Comparison of ENCODE assay signal across 8 mouse cellular contexts in genomic region chr11:117987032-117987451, GRCm38 (mm10). TPM values are rescaled to one million over a fixed set of nuclear protein-coding genes. Genes with fewer than 3 reads are reported as not detected.
DNase-seq lines count a peak whose midpoint lies in the region; ATAC-seq and TF ChIP-seq lines count a peak whose summit lies in the region.

No protein-coding gene starts in this region.

- H3K9me3 ChIP-seq in E14TG2a.4 (ENCODE audit: low read length) = no peaks in the 10 kb centered on the region
- H3K9me3 ChIP-seq in intestine, embryonic 16.5 days (ENCODE audit: control insufficient read depth, low read length) = no peaks in the 10 kb centered on the region

- ATAC-seq in cerebellum, adult (ENCODE audit: insufficient number of reproducible peaks, low FRiP score, low TSS enrichment) = peak; percentile 64; the same call in 1 of the 2 replicates
- ATAC-seq in erythroblast, adult 5-6 weeks (replicated peaks; ENCODE audit: low FRiP score, poor library complexity, severe bottlenecking) = peak; percentile 55
- ATAC-seq in intestine, embryonic 16.5 days = peak; percentile 73

- peak overlapping the region; percentile 91 for H3K9ac ChIP-seq in intestine, embryonic 16.5 days (ENCODE audit: low read depth, low read length)

- no peak for DNase-seq in cerebellum, adult 11-12 months
- DNase-seq in right cerebral cortex, postnatal 36 days (ENCODE audit: low spot score in 2 of 2) = no peak
- DNase-seq in retina, embryonic 14.5 days (ENCODE audit: low spot score) = no peak

- H3K4me3 ChIP-seq in E14TG2a.4 (replicated peaks; ENCODE audit: low read length) (peak overlapping the region; percentile 98), macrophage (ENCODE audit: inconsistent target) (peak overlapping the region; percentile 49)
- H3K4me3 ChIP-seq in intestine, embryonic 16.5 days (ENCODE audit: low read length) = peak overlapping the region; percentile 99

- H3K27ac ChIP-seq in intestine, embryonic 16.5 days (ENCODE audit: low read length) = peak overlapping the region; percentile 58
- H3K27ac ChIP-seq in macrophage = peak overlapping the region; percentile 84

- under 1% methylated on average over 32 of the region's 32 CpGs for WGBS in intestine, embryonic 16.5 days
- WGBS in macrophage (ENCODE audit: missing documents) = under 1% methylated on average over 32 of the region's 32 CpGs

- H3K36me3 ChIP-seq in E14TG2a.4 (ENCODE audit: insufficient read depth, low read length) (0 out of 2 replicates have a peak, but pooled peaks cover 7% of the 10 kb centered on the region), macrophage (ENCODE audit: inconsistent target) (no peaks in the 10 kb centered on the region)
- H3K36me3 ChIP-seq in intestine, embryonic 16.5 days (ENCODE audit: control insufficient read depth, insufficient read depth, low read length) = no peaks in the 10 kb centered on the region

- no peak for TF ChIP-seq CTCF in E14TG2a.4 (conservative IDR thresholded peaks at IDR 0.05; ENCODE audit: low read length)

- peaks cover 84% of the 10 kb centered on the region for H3K4me1 ChIP-seq in E14TG2a.4 (replicated peaks; ENCODE audit: low read depth, low read length)
- peaks cover 38% of the 10 kb centered on the region for H3K4me1 ChIP-seq in intestine, embryonic 16.5 days (ENCODE audit: control insufficient read depth, insufficient read depth, low read length)

- peak overlapping the region; percentile 77 for H3K4me2 ChIP-seq in intestine, embryonic 16.5 days (ENCODE audit: low read depth, low read length)

- H3K79me2 ChIP-seq in macrophage (ENCODE audit: inconsistent target) = peaks cover 46% of the 10 kb centered on the region

- no peaks in the 10 kb centered on the region for H3K27me3 ChIP-seq in E14TG2a.4 (ENCODE audit: insufficient read depth, low read length)
- H3K27me3 ChIP-seq in intestine, embryonic 16.5 days (replicated peaks; ENCODE audit: control insufficient read depth, insufficient read depth, low read length) = no peaks in the 10 kb centered on the region

RNA-seq across cellular contexts. Expression of gene Pgs1, which starts 0.9 kb away (rescaled TPM):
- total RNA-seq in erythroblast, adult 5-6 weeks (2015; ENCODE audit: low replicate concordance) = 9.2 and 14.6 TPM in 2 replicates
- 20.8 and 32.9 TPM in 2 replicates for total RNA-seq in erythroblast, adult 5-6 weeks (2017; ENCODE audit: low replicate concordance)
- 33.9 and 35.7 TPM in 2 replicates for polyA plus RNA-seq in intestine, embryonic 16.5 days (2015; fragmentation: Nextera tagmentation; extraction: Ambion mirVana)
- 100 to 1,000 TPM; 115 to 839 (median 194) TPM for total RNA-seq in macrophage (2018; cell fraction: chromatin; rRNA removed)
- 10 to 100 TPM; 18.3 to 57.3 (median 29.4) TPM for total RNA-seq in macrophage (2018; cell fraction: cytosol; rRNA removed)
- total RNA-seq in macrophage (2018; cell fraction: nucleus; rRNA removed) = 100 to 1,000 TPM in 16 of 26 experiments, 10 to 100 TPM in 10; 65.7 to 895 (median 111) TPM
- polyA plus RNA-seq in macrophage (2018) = 12.0 to 40.0 TPM (median 28.0 TPM) in 3 replicates

RNA-seq across cellular contexts. Expression of gene Socs3, which starts 17.2 kb away (rescaled TPM):
- total RNA-seq in erythroblast, adult 5-6 weeks (2015; ENCODE audit: low replicate concordance) = 0.19 and 0.42 TPM in 2 replicates
- total RNA-seq in erythroblast, adult 5-6 weeks (2017; ENCODE audit: low replicate concordance) = 1.3 and 1.5 TPM in 2 replicates
- 18.9 and 21.2 TPM in 2 replicates for polyA plus RNA-seq in intestine, embryonic 16.5 days (2015; fragmentation: Nextera tagmentation; extraction: Ambion mirVana)
- total RNA-seq in macrophage (2018; cell fraction: chromatin; rRNA removed) = 100 to 1,000 TPM in 18 of 26 experiments, 10 to 100 TPM in 5, 1 to 10 TPM in 3; 3.6 to 749 (median 239) TPM
- 1,000 to 10,000 TPM in 3 of 26 experiments, 100 to 1,000 TPM in 15, 10 to 100 TPM in 6, 1 to 10 TPM in 2; 3.4 to 1,133 (median 302) TPM for total RNA-seq in macrophage (2018; cell fraction: cytosol; rRNA removed)
- 1,000 to 10,000 TPM in 2 of 26 experiments, 100 to 1,000 TPM in 17, 10 to 100 TPM in 6, 1 to 10 TPM in 1; 3.2 to 1,503 (median 563) TPM for total RNA-seq in macrophage (2018; cell fraction: nucleus; rRNA removed)
- 2.0 to 6.9 TPM (median 2.3 TPM) in 3 replicates for polyA plus RNA-seq in macrophage (2018)

Comparison
In these comparisons a context has a peak if more than half of its experiments do, and no peak if none do; other contexts are left out.
1. H3K4me3 ChIP-seq: peak in every context shown above with its lines; median percentile 99 in intestine, embryonic 16.5 days; 98 in E14TG2a.4; 49 in macrophage.